Mouse (Mus musculus): ENCODE results near the gene Tmprss2. TPM values are rescaled to one million over a fixed set of nuclear protein-coding genes. Genes with fewer than 3 reads are reported as not detected.
A peak's percentile ranks its signal among the peaks of the same experiment; 100 is the strongest.
"Not testable (repeated sequence)": the region's sequence is repeated elsewhere in the genome, so short reads cannot be mapped to it uniquely, and the experiment has no call there.

Gene Tmprss2
- total RNA-seq, 2 experiments from 2014 or later: not detected

DNA sequence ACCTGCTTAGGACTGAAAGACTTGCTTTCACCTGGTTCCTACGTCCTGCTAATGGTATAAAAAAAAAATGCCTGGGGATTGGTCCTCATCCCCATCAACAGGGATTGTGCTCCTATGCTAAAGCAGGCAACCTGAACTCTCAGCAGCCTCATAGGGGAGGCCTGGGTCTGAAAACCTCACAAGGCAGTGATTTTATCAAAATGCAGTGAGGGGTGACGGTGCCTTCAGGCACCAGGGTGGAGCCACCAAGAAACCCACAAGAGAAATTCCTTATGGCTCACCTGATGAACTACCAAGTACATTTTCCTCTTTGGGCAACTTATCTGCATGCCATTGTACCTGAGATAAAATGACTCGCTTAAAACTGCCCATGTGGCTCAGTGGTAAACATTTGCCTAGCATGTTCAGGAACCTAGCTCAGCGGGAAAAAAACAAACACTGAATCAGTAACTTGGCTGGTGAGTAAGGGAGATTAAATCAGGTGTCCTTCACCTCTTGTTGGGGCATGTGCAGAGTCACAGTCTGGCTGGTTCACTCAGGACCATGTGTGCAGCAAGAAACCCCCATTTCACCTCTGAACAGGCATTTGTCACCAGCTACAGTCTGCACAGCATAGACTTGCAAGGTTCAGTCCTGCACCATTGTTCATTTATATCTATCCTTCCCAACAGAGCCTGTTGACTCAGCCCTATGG, 17.0 kb downstream of the Tmprss2 start:
- no peak for ATAC-seq (replicated peaks; ENCODE audit: low FRiP score, low TSS enrichment, poor library complexity, severe bottlenecking)

DNA sequence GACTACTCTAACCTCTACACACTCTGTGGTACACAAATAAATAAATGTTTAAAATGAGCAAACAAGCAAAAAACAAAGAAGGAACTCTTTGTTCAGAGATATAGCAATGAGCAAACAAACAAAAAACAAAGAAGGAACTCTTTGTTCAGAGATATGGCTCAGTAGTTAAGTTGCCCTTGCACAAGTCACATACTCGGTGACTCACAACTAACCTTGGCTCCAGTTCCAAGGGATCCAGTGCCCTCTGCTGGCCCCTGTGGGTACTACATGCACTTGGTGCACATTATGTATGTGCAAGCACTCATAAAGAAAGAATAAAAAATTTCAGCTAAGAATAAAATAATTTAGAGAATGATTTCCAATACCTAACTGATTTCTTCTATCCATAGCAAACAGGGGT, 17.9 kb downstream of the Tmprss2 start:
- ATAC-seq (replicated peaks; ENCODE audit: low FRiP score, low TSS enrichment, poor library complexity, severe bottlenecking): peak; percentile 90

DNA sequence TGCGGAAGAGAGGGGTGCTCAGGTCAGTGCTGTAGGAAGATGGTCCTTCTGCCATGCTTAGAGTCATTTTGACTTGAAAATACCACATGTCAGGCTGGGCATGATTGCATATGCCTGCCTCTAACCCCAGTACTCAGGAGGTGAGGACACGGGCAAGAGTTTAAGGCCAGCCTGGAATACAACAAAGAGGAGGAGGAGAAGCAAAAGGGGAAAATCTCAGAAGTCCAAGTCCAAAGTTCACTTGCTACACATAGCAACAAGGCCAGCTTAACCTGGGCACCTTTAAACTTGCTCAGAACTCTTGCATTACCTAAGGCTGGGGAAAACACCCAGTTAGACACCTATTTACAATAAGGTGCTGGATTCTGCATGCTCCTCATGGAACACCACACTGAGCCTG, 19.5 kb downstream of the Tmprss2 start:
- no peak for ATAC-seq (replicated peaks; ENCODE audit: low FRiP score, low TSS enrichment, poor library complexity, severe bottlenecking)

DNA sequence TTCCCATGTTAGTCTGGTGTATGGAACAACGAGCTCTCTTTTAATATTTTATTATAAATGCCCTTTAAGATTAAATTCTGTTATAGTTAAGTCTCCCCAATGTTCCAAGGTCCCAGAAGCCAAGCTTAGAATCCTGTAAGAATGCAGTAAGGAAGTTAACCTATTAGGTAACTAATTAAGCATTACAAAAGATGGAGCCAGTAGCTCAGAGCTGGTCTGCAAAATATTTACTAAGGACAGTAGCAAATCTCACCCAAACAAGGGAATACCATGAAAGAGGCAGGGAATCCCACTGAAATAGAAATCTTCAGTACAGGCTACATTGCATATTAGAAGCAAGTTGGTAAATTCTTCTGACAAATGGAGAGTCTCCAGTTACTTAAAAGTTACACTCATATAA, 28.1 kb downstream of the Tmprss2 start:
- ATAC-seq (replicated peaks; ENCODE audit: low FRiP score, low TSS enrichment, poor library complexity, severe bottlenecking): not testable (repeated sequence)

DNA sequence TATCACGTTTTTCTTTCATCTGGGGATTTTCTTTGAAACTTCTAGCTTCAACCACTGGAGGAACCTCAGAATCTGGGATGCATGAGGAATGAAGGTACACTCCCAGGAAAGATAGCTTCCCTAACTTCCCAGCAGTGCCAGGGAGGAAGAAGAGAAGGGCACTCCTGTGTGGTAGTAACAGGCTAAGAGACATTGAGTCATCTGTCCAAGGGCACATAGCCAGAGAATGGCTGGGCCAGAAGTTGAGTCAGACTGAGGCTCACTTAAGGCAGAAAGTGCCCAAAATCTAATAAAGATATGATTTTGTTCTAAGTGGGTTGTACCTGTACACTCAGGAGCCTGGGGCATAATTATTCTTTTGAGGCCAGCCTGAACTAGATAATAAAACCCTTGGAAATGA, 41.6 kb downstream of the Tmprss2 start:
- no peak for ATAC-seq (replicated peaks; ENCODE audit: low FRiP score, low TSS enrichment, poor library complexity, severe bottlenecking)

DNA sequence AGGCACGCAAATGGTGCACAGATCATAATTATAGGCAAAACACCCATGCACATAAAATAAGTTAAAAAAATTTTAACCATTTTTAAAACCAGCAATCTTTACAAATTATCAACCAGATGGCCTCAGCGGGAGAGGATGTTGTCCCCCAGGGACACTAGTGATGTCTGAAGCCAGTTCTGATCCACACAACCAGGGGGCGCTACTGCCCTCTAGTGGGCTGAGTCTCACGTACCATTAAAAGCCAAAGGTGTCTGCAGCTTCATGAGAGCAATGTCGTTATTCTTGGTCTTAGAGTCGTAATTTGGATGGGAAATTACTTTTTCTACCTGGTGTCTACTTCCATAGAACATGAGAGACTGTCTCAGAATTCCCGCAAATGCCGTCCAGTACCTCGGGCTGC, 42.3 kb downstream of the Tmprss2 start:
- ATAC-seq (replicated peaks; ENCODE audit: low FRiP score, low TSS enrichment, poor library complexity, severe bottlenecking): no peak

DNA sequence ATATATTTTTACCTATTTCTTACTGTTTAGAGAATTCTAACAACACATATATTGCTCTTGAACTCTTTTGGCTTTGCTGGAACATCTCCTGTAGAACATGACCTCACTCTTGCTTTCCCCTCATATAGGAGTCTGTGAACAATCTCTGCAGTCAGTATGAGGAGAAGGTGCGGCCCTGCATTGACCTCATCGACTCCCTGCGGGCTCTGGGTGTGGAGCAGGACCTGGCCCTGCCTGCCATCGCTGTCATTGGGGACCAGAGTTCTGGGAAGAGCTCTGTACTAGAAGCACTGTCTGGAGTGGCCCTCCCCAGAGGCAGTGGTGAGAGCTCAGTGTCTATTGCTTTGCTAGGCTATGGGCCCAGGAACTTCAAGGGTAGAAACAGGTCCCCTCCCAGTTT, 66.7 kb downstream of the Tmprss2 start:
- no peak for ATAC-seq (replicated peaks; ENCODE audit: low FRiP score, low TSS enrichment, poor library complexity, severe bottlenecking)

DNA sequence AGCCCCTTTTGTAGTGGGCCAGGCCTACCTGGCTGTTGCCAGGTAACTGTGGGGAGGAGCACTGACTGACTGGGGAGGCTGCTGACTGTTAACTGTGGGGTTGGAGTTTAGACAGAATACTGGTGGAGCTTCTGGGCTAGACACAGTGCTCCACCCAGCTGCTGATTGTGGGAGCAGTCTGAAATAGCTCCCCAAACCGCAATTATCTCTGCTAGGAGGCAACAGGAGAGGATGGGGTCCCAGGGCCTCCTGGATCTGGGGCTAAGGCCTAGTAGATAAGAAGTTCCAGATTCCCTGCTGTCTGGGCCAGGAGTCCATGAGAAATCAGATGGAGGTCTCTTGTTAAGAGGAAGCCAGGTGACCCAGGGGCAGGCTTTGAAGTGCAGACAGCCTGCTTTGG, 74.1 kb downstream of the Tmprss2 start:
- peak; percentile 62 for ATAC-seq (replicated peaks; ENCODE audit: low FRiP score, low TSS enrichment, poor library complexity, severe bottlenecking)

DNA sequence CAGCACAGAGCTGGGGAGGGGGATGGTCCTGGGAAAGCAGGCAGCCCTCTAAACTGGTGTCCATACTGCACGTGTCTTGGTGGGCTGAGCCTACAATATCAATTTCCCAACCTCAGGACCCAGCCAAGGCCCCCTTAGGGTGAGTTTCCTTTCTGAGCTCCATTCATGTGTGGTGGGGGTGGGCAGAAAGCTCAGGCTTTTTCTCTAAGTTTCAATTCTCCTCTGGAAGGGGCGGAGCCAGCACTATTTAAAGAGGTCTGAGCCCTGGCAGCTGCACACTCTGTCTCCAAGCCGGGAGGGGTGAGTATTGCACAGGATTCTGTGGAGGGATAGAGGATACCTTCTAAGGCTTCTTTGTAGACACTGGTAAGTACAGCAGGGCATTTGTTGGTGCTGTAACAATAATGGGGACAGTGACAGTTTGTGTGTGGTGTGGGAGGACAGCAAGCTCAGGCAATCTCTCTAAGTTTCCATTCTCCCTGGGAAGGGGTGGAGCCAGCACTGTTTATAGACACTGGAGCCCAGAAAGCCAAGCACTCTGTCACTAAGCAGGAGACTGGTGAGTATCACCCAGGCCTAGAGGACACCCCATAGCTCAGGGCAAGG, 75.1 kb downstream of the Tmprss2 start:
- ATAC-seq (replicated peaks; ENCODE audit: low FRiP score, low TSS enrichment, poor library complexity, severe bottlenecking): peak; percentile 67

DNA sequence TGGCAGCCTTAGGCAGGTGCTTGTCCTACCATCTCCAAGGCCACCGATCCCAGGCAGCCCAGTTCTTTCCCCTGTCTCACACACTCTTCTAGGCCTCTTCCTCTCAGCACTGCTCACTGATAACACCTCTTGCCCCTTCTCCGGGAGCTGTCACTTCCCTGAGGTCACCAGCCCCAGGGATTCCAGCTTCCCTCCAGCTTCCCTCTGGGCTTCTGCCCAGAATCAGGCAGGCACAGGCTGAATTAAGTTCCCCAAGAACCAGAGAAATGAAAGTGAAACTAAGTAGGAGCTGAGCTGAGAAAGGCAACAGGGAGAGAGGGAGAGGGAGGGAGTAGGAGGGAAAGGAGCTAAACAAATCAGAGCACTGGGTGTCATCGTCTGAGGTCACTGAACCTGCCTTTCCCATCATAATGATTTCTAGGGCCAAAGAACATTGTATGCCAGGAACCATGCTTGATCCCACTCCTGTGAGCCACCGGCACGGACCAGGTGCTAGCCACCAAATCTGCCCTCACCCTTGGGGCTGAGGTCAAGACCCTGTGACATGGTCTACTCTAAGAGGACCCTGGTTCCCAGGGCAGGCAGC, 76.0 kb downstream of the Tmprss2 start:
- ATAC-seq (replicated peaks; ENCODE audit: low FRiP score, low TSS enrichment, poor library complexity, severe bottlenecking): peak; percentile 42

DNA sequence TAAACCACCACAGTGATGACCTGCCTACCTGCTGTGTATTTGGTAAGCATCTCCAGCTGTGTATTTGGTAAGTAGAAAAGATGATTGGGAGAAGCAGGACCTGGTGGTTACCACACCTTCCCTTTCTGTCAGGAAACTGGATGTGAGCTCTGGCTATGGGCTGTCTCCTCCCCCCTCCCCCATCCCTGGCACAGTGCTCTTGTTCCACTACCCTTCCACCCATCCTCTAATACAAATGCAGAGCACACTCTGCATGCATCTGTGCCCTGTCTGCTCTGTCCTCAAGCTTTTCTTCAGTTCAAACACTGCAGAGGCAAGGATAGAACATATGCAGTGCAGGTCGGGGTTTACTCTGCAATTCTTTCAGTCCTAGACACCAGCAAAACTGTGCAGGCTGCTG, 76.5 kb downstream of the Tmprss2 start:
- ATAC-seq (replicated peaks; ENCODE audit: low FRiP score, low TSS enrichment, poor library complexity, severe bottlenecking): no peak

DNA sequence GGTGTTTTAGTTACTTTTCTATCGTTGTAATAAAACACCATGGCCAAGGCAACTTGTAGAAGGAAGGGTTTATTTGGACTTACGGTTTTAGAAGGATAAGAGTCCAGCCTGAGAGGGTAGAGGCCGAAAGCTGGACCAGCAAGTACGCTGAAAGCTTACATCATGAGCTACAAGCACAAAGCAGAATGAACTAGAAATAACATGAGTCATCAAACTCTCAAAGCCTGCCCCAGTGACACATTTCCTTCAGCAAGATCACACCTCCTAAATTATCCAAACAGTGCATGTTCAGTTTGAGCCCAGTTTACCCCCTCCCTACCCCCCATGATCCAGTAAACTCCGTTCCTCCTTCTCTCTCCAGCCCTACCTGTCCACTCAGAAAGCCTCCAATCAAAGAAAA, 77.2 kb downstream of the Tmprss2 start:
- ATAC-seq (replicated peaks; ENCODE audit: low FRiP score, low TSS enrichment, poor library complexity, severe bottlenecking): no peak

DNA sequence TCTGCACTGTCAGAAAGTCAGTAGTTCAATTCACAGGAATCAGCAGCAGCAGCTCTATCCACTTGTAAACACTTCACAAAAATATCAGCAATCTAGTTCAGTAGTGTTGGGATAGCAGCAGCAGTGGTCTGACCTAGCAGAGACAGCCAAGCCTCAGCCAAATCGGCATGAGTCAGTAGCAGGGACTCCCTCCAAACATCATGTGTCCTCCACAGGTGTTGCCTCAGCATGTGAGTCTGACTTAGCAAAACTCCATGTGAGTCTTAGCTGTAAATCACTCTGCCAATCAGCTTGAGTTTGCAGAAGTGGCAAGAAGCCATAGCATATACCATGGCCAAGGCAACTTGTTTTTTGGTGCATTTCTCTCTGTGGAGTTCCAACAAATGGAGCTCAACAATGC, 77.9 kb downstream of the Tmprss2 start:
- no peak for ATAC-seq (replicated peaks; ENCODE audit: low FRiP score, low TSS enrichment, poor library complexity, severe bottlenecking)

DNA sequence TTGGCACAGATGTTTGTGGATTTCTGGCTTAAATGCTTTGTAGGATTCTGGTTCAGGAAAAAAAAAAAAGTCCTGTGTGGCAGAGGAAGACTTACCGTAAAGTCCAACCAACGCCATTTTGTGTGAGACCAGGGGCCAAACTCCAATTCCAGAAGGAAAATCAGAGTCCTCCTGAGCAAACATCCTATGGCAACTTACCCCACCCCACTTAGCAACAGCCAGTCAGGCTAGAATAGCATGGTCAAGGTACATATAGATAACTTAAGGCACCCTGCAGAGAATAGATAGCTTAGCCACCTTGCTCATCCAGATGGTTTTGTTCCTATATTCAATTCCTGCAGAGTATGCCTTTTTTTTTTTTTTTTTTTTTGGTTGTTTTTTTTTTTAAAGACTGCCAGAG, 81.8 kb downstream of the Tmprss2 start:
- no peak for ATAC-seq (replicated peaks; ENCODE audit: low FRiP score, low TSS enrichment, poor library complexity, severe bottlenecking)

DNA sequence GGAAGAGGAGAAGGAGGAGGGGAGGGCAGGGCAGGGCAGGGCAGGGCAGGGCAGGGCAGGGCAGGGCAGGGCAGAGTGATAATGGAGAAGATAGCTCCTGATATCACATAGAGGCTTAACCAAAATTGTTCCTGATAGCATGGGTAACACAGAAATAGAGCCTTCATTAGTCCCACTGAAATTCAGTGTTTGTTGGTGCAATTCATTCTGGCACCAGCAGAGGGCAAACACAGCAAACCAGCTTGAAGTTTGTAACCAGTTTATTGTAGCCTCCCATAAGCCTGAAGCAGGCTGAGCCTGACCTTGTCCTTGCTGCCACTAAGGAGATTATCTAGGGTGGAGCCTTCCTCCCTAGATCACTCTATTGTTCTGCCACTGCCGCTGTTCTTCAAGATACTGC, 88.0 kb downstream of the Tmprss2 start:
- peak; percentile 94 for ATAC-seq (replicated peaks; ENCODE audit: low FRiP score, low TSS enrichment, poor library complexity, severe bottlenecking)

DNA sequence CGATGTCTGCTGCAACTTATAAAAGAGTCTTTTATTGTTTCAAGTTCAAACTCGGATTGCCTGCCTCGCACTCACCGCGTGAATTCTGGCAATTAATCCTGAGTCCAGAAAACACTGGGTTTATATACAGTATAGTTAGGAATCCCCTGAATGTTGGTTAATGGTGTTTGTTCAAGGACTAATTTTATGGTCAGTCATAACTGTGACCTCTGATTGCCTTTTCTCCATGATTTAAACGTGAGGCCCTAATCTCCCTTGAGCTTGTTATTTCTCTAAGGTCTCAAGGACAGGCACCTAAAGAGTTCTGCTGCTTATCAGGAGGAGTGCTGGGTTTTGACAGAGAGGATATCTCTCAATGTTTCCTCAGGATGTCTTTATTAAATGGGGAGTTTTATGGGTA, 89.0 kb downstream of the Tmprss2 start:
- no peak for ATAC-seq (replicated peaks; ENCODE audit: low FRiP score, low TSS enrichment, poor library complexity, severe bottlenecking)

DNA sequence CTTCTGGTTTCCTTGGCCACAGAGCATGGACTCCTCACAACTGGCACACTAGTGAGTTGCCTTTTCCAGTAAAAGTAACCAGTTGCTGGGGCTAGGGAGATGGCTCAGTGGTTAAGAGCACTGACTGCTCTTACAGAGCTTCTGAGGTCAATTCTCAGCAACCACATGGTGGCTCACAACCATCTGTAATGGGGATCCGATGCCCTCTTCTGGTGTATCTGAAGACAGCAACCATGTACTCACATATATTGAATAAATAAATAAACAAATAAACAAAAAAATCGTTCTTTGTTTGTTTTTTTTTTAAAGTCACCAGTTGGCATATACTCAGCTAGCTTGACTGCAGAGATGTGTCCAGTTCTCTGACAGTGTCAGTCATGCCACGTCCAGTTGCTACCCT, 94.7 kb downstream of the Tmprss2 start:
- ATAC-seq (replicated peaks; ENCODE audit: low FRiP score, low TSS enrichment, poor library complexity, severe bottlenecking): no peak

All from megakaryocyte-erythroid progenitor cell, adult 5-6 weeks (primary cell).